Mouse (Mus musculus) ES-E14 (cell line): ENCODE data around the gene Slc16a10.

Experiments
- HCFC1 ChIP-seq: IDR thresholded peaks from 2 replicates; pipeline ENCODE4 v1.6.1; 2012; ENCODE audit warnings: low read length, inconsistent platforms, borderline replicate concordance; ENCODE audit not compliant: insufficient read depth
- MAFK ChIP-seq: IDR thresholded peaks from 2 replicates; pipeline ENCODE4 v1.6.1; 2014; ENCODE audit warnings: mild to moderate bottlenecking, low read depth, low read length, inconsistent platforms; ENCODE audit not compliant: insufficient read depth
- ZC3H11A ChIP-seq: IDR thresholded peaks from 2 replicates; pipeline ENCODE4 v1.6.1; 2012; ENCODE audit warnings: low read depth, mild to moderate bottlenecking, inconsistent platforms, low read length, borderline replicate concordance
- ZNF384 ChIP-seq: IDR thresholded peaks from 2 replicates; pipeline ENCODE4 v1.6.1; 2012; ENCODE audit warnings: low read depth, low read length, inconsistent platforms

- TF ChIP-seq MAFK (no peak), ZNF384 (no peak), HCFC1 (no peak), ZC3H11A (no peak)
Measured at GRCm38 (mm10) chr10:40077960-40078353, 64.1 kb downstream of the Slc16a10 start.
